Mouse (Mus musculus) 3T3-L1 (cell line): Measurements from ENCODE around the gene Fbxw7.
A peak's percentile ranks its signal among the peaks of the same experiment; 100 is the strongest.

Experiments used
- DNase-seq: peaks from one replicate; pipeline ENCODE4 v3.0.0-alpha.2; 2015; ENCODE audit warnings: low read depth, low spot score

Gene Fbxw7

DNA sequence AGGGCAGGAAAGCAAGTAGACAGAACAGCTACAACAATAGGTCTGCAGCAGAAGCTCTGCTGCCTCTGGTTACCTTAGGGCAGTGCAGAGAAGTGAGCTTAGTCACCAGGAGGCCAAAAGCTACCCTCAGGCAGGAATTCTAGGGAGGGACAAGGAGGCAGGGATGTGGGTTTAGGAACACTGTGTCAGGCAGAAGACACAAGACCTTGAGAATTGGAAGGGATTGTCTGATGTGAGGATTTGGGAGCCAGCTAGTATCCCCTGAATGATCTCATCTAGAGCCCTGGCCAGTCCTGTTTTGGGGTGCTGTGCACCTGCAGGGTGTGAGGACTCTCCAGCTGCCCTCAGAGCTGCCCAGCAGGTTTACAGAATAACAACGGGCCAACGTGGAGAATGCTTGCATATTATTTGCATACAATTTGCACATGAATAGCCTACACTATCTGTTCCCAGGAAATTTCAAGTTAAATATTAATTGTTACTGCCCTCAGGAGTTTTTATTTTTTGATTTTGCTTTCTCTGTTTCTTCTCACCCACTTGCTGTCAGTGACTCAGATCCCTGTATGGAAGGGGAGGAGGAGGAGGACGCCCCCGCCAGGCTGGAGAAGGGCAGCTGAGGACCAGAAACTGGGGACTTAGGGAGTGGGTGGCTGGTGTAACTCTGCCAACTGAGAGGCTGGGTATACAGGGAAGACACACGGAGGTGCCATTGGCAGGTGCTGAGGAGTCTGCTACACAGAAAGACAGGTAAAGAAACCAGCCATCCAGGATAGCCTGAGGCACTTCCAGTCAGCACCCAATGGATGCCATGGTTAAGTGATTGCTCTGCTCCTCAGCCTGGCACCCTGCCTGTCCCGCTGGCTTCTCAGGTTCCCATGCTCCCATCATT is 210.0 kb downstream of the Fbxw7 start:
- peak; percentile 12 for DNase-seq
